Mouse (Mus musculus) left cerebral cortex, adult 8-10 months (tissue): ENCODE measurements around the gene Etfb. TPM values are rescaled to one million over a fixed set of nuclear protein-coding genes. Genes with fewer than 3 reads are reported as not detected.

ENCODE experiments used
- DNase-seq, 2 experiments: peaks; one replicate each; pipeline ENCODE4 v3.0.0; 2022; ENCODE audit warnings: low spot score in 2 of 2
- microRNA-seq, 2 experiments: library from miRNA; unstranded; fragments of <30 nt; microRNA quantifications; one replicate each; pipeline ENCODE4 v1.2.0; 2022
- total RNA-seq, 4 experiments: library from RNA; stranded (reverse); gene quantifications; 2 replicates each; pipeline ENCODE4 v1.2.4; 2022

Gene Etfb
- total RNA-seq, 4 experiments from 2014 or later: 52.0 to 61.0 (median 58.8) TPM

- DNase-seq: peak in 1 of 2 experiments; percentile 45
These were observed 51.6 kb downstream of the Etfb start for GRCm38 (mm10) chr7:43495343-43496021.

Small RNA genes within 50 kb of the gene (microRNA-seq; reads per million reads assigned to microRNA genes)
- 0.44 to 1.1 reads per million in 2 experiments for gene Mir7051

Other genes with a start within 250 kb of the Etfb start
- 10 to 100 TPM; 17.8 to 22.0 (median 20.3) TPM for gene Zfp715, start 130.8 kb upstream of the Etfb start, total RNA-seq
- gene Siglecf, start 92.7 kb upstream of the Etfb start, total RNA-seq: 1 to 10 TPM in 2 of 4 experiments, under 1 TPM in 2; 0.46 to 2.1 (median 1.4) TPM
- gene Siglecg, start 35.9 kb upstream of the Etfb start, total RNA-seq: under 1 TPM in 3 of 4 experiments, not detected in 1; 0.07 to 0.84 (median 0.13) TPM
- not detected for gene Lim2, start 16.4 kb upstream of the Etfb start, total RNA-seq
- not detected for gene Nkg7, start 7.0 kb upstream of the Etfb start, total RNA-seq
- not detected for gene Cldnd2, start 3.3 kb upstream of the Etfb start, total RNA-seq
- gene Gm45233, start within 50 bp of the Etfb start, total RNA-seq: 1 to 10 TPM in 1 of 4 experiments, under 1 TPM in 1, not detected in 2; 0.64 to 2.2 TPM
- 1 to 10 TPM; 1.4 to 2.3 (median 2.0) TPM for gene Vsig10l, start 19.1 kb downstream of the Etfb start, total RNA-seq
- 10 to 100 TPM; 24.9 to 27.1 (median 25.8) TPM for gene Iglon5, start 46.0 kb downstream of the Etfb start, total RNA-seq
- not detected for gene 4931406B18Rik, start 61.9 kb downstream of the Etfb start, total RNA-seq
- gene Cd33, start 100.3 kb downstream of the Etfb start, total RNA-seq: 10 to 100 TPM in 1 of 4 experiments, 1 to 10 TPM in 3; 5.0 to 11.8 (median 7.3) TPM
- 1 to 10 TPM; 3.8 to 6.1 (median 4.7) TPM for gene Zfp658, start 118.2 kb downstream of the Etfb start, total RNA-seq
- 10 to 100 TPM; 17.8 to 18.8 (median 18.2) TPM for gene Zfp719, start 135.5 kb downstream of the Etfb start, total RNA-seq
- gene Zfp819, start 163.1 kb downstream of the Etfb start, total RNA-seq: under 1 TPM; 0.26 to 0.35 (median 0.29) TPM
- not detected for gene Ceacam18, start 190.6 kb downstream of the Etfb start, total RNA-seq
- gene Siglece, start 216.1 kb downstream of the Etfb start, total RNA-seq: 1 to 10 TPM; 1.1 to 1.3 (median 1.3) TPM
- gene Ctu1, start 227.9 kb downstream of the Etfb start, total RNA-seq: 1 to 10 TPM; 7.9 to 9.9 (median 9.3) TPM
- gene Klk14, start 246.3 kb downstream of the Etfb start, total RNA-seq: not detected